Mouse (Mus musculus) heart, embryonic 15.5 days (tissue): ENCODE results near the gene Slc6a6. TPM values are rescaled to one million over a fixed set of nuclear protein-coding genes. Genes with fewer than 3 reads are reported as not detected.

ENCODE experiments used
- ATAC-seq: fragments of 200-750 bp; cut with Nextera tagmentation; replicated peaks from 2 replicates; pipeline ENCODE4 v1.8.0; 2017; ENCODE audit warnings: low read depth, moderate TSS enrichment; ENCODE audit not compliant: insufficient number of reproducible peaks, insufficient read depth, low FRiP score
- H3K27ac ChIP-seq: fragments of 300-500 bp; sonication (generic); 2 replicates; pipeline ENCODE4 v1.5.1; 2015; ENCODE audit warnings: mild to moderate bottlenecking, inconsistent platforms
- H3K27me3 ChIP-seq: fragments of 300-500 bp; sonication (generic); 2 replicates; pipeline ENCODE4 v1.6.1; 2015; ENCODE audit warnings: inconsistent platforms
- H3K36me3 ChIP-seq: fragments of 300-500 bp; sonication (generic); 2 replicates; pipeline ENCODE4 v1.6.1; 2015; ENCODE audit warnings: mild to moderate bottlenecking, inconsistent platforms
- H3K4me1 ChIP-seq: fragments of 300-500 bp; sonication (generic); replicated peaks from 2 replicates; pipeline ENCODE4 v1.6.1; 2015; ENCODE audit warnings: inconsistent platforms
- H3K4me2 ChIP-seq: fragments of 300-500 bp; sonication (generic); 2 replicates; pipeline ENCODE4 v1.6.1; 2015; ENCODE audit warnings: inconsistent platforms, mild to moderate bottlenecking, moderate library complexity
- H3K4me3 ChIP-seq: fragments of 300-500 bp; sonication (generic); 2 replicates; pipeline ENCODE4 v1.5.1; 2015; ENCODE audit warnings: mild to moderate bottlenecking, inconsistent platforms
- H3K9ac ChIP-seq: fragments of 300-500 bp; sonication (generic); 2 replicates; pipeline ENCODE4 v1.6.1; 2015; ENCODE audit warnings: mild to moderate bottlenecking, inconsistent platforms
- H3K9me3 ChIP-seq: fragments of 300-500 bp; sonication (generic); replicated peaks from 2 replicates; pipeline ENCODE4 v1.6.1; 2016; ENCODE audit warnings: inconsistent platforms
- WGBS: fragments of 180-500 bp; shearing (Covaris S2); methylation state at CpG from one replicate; pipeline ENCODE4 v1.1.7; 2015; ENCODE audit warnings: mixed read lengths; 5-methylcytosine and 5-hydroxymethylcytosine counted together
- polyA plus RNA-seq: library from polyadenylated mRNA; unstranded; fragments of >200 nt; fragmentation: Nextera tagmentation; extraction: Ambion mirVana; gene quantifications from 2 replicates; pipeline ENCODE4 v1.2.1, GENCODE M21; 2015

Gene Slc6a6
- polyA plus RNA-seq, 1 experiment from 2014 or later, result 72.5 TPM

DNA sequence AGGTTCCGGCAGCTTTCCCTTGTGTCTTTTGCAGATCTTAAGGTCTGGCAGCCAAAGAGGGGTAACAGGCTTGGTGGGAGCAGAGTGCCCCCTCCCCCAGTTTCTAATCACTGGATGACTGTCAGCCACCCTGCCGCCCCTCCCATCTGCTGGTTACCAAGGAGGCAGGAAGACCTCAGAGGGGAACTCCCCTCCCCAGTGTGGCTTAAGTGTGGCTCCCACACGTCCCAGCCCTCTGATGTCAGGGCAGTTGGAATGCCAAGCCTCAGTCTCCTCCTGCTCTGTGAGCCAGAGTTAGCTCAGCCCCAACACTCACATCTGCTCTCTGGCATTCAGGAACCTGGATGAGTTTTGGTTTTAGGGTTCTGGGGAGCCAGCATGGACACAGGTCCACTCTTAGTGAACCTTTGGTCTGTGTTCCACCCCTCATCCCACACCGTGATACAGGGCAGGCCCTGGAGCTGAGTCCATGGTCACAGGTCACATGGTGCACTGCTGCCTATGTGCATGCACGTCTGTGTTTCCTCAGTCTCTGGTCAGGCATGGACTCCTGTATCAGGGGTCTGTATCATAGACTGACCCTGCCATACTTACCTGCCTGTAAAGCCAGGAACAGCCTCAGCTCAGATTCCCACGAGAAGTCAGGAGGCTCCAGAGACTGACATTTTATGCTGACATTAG is 45.2 kb downstream of the Slc6a6 start:
- Histone ChIP-seq H3K36me3 (peaks cover 24% of the 10 kb centered on the region), H3K9me3 (no peaks in the 10 kb centered on the region), H3K9ac (no peak overlapping the region), H3K27ac (peak overlapping the region; percentile 40), H3K4me2 (no peak overlapping the region), H3K27me3 (no peaks in the 10 kb centered on the region), H3K4me3 (no peak overlapping the region), H3K4me1 (peaks cover 33% of the 10 kb centered on the region)
- 51% methylated on average over 6 of the region's 6 CpGs for WGBS
- no peak for ATAC-seq

DNA sequence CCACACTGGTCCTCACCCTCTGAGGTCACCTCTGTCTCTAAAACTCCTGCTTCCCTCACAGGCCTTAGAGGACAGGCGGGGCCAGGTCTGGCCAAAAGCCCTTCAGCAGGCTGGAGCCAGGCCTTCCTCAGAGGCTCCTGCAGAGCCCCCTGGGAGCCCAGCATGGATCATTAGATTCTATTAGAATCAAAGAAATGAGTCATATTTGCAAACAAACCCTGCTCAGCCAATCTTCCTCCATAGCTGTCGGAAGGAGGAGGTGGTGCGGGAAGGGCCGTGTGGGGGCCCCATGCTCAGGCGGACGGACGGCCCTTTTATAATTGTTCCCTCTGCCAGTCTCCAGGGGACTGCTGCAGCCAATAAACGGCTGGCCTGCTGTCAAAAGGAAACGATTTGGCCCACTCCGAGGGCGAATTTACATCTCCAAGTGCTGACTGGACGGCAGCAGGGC is 45.8 kb downstream of the Slc6a6 start:
- Histone ChIP-seq H3K4me2 (no peak overlapping the region), H3K9me3 (no peaks in the 10 kb centered on the region), H3K27ac (peak overlapping the region; percentile 57), H3K4me3 (no peak overlapping the region), H3K4me1 (peaks cover 33% of the 10 kb centered on the region), H3K27me3 (no peaks in the 10 kb centered on the region), H3K36me3 (peaks cover 18% of the 10 kb centered on the region), H3K9ac (no peak overlapping the region)
- 39% methylated on average over 12 of the region's 12 CpGs for WGBS
- peak; percentile 70 for ATAC-seq

- no peak for ATAC-seq
- Histone ChIP-seq H3K9me3 (no peaks in the 10 kb centered on the region), H3K4me3 (no peak overlapping the region), H3K36me3 (peaks cover 21% of the 10 kb centered on the region; the same call in 1 of the 2 replicates), H3K9ac (no peak overlapping the region), H3K27me3 (no peaks in the 10 kb centered on the region; the same call in 1 of the 2 replicates), H3K4me2 (no peak overlapping the region), H3K4me1 (peaks cover 38% of the 10 kb centered on the region), H3K27ac (no peak overlapping the region)
- 72% methylated on average over 11 of the region's 11 CpGs for WGBS
Observed at GRCm38 (mm10) chr6:91732138-91732537, 48.3 kb downstream of the Slc6a6 start.

GRCm38 (mm10) chr6:91736471-91736870 is 52.6 kb downstream of the Slc6a6 start:
- Histone ChIP-seq H3K9me3 (no peaks in the 10 kb centered on the region), H3K36me3 (peaks cover 33% of the 10 kb centered on the region; the same call in 1 of the 2 replicates), H3K27ac (peak overlapping the region; percentile 31; the same call in 1 of the 2 replicates), H3K9ac (no peak overlapping the region), H3K4me1 (peaks cover 16% of the 10 kb centered on the region), H3K4me3 (no peak overlapping the region), H3K4me2 (no peak overlapping the region), H3K27me3 (no peaks in the 10 kb centered on the region; the same call in 1 of the 2 replicates)
- WGBS, result 54% methylated on average over 5 of the region's 5 CpGs
- peak; percentile 65 for ATAC-seq

GRCm38 (mm10) chr6:91737451-91737850 is 53.6 kb downstream of the Slc6a6 start:
- H3K27ac ChIP-seq, result no peak overlapping the region
- H3K9me3 ChIP-seq, result no peaks in the 10 kb centered on the region
- peaks cover 33% of the 10 kb centered on the region; the same call in 1 of the 2 replicates for H3K36me3 ChIP-seq
- peaks cover 13% of the 10 kb centered on the region; the same call in 1 of the 2 replicates for H3K4me1 ChIP-seq
- H3K4me3 ChIP-seq, result no peak overlapping the region
- WGBS, result 87% methylated on average over 7 of the region's 7 CpGs
- H3K27me3 ChIP-seq, result no peaks in the 10 kb centered on the region; the same call in 1 of the 2 replicates
- no peak overlapping the region for H3K4me2 ChIP-seq
- no peak overlapping the region for H3K9ac ChIP-seq
- ATAC-seq, result no peak

DNA sequence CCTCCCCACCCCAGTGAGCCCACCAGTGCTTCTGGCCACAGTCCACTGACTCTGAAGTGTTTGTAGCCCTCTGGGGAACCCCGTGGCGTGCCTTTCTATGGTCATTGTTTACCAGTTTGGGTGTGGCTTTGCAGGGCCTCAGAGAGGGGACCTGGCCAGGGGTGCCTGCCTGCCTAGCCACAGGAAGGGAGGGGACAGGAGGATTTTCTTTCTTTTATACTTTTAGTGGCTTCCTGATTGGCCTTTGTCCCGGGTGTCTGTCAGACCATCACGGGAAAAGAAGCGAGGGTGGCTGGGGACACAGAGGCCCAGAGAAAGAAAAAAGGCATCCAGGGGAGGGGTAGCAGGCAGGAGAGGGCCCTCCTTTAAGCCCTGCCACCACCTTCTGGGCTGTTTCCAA is 54.2 kb downstream of the Slc6a6 start:
- peaks cover 13% of the 10 kb centered on the region; the same call in 1 of the 2 replicates for H3K4me1 ChIP-seq
- no peak overlapping the region for H3K27ac ChIP-seq
- no peak for ATAC-seq
- no peak overlapping the region for H3K9ac ChIP-seq
- H3K9me3 ChIP-seq, result no peaks in the 10 kb centered on the region
- no peaks in the 10 kb centered on the region; the same call in 1 of the 2 replicates for H3K27me3 ChIP-seq
- H3K4me2 ChIP-seq, result no peak overlapping the region
- 59% methylated on average over 5 of the region's 5 CpGs for WGBS
- no peak overlapping the region for H3K4me3 ChIP-seq
- peaks cover 33% of the 10 kb centered on the region; the same call in 1 of the 2 replicates for H3K36me3 ChIP-seq

DNA sequence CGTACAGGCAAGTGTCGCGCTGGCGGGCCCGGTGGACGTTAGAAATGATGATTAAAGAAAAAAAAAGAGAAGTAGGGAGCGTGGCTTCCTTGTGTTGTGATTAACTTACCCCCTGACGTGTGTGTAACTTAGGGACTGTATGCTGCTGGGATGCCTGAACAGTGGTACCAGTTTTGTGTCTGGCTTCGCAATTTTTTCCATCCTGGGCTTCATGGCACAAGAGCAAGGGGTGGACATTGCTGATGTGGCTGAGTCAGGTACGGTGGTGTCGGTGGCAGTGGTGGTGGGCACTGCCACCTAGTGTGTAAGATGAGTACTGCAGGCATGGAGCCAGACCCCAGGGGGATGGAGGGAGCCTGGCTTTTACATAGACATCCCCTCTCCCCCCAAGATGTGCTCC is 57.2 kb downstream of the Slc6a6 start:
- ATAC-seq, result peak; percentile 11; the same call in 1 of the 2 replicates
- no peaks in the 10 kb centered on the region for H3K27me3 ChIP-seq
- 65% methylated on average over 11 of the region's 11 CpGs for WGBS

DNA sequence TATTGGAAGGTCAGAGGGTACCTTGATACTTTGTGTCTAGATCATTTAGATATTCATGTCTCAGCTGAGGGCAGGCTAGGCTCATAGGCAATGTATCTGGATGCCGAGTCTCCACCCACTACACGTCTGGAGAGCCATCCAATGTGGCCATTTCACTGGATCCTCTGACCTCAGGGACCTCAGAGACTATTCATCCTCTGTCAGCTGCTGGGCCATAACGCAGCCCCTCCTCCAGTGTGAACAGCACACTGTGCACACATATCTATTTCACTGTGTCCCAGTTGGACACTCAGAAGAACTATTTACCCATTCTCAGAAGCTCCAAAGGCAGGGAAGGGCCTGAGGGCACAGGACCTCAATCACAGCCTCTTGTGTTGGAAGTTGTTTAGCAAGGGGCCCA is 58.6 kb downstream of the Slc6a6 start:
- WGBS, result 80% methylated on average over 3 of the region's 3 CpGs
- Histone ChIP-seq H3K36me3 (peaks cover 25% of the 10 kb centered on the region; the same call in 1 of the 2 replicates), H3K4me3 (no peak overlapping the region), H3K27ac (no peak overlapping the region), H3K4me1 (peaks cover 5% of the 10 kb centered on the region; the same call in 1 of the 2 replicates), H3K4me2 (no peak overlapping the region), H3K27me3 (no peaks in the 10 kb centered on the region), H3K9me3 (no peaks in the 10 kb centered on the region), H3K9ac (no peak overlapping the region)
- no peak for ATAC-seq

More for the DNA sequence above, 57.2 kb downstream of the Slc6a6 start:
- H3K9ac ChIP-seq, result no peak overlapping the region
- H3K27ac ChIP-seq, result no peak overlapping the region
- no peak overlapping the region for H3K4me3 ChIP-seq
- H3K36me3 ChIP-seq, result peaks cover 34% of the 10 kb centered on the region; the same call in 1 of the 2 replicates
- H3K4me2 ChIP-seq, result no peak overlapping the region
- H3K9me3 ChIP-seq, result no peaks in the 10 kb centered on the region
- H3K4me1 ChIP-seq, result peaks cover 8% of the 10 kb centered on the region; the same call in 1 of the 2 replicates

DNA sequence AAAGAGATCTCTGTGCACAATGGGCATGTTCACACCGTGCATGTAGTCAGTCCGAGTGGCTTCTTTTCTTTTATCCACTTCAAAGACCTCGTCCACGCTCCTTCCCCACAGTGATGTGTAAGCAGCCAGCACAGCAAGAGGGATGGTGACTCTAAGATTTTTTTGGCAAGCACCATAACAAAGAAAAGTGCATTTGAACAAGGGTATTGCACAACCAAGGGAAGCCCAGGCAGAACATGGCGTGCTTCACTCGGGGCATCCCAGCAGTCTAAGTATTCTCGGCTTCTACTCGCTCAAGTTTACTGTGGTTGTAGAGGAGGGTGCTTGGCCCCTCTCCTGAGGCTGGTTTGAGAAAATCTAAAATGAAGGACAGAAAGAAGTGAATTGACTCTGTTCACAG is 59.1 kb downstream of the Slc6a6 start:
- ATAC-seq, result no peak
- no peaks in the 10 kb centered on the region for H3K9me3 ChIP-seq
- H3K27me3 ChIP-seq, result no peaks in the 10 kb centered on the region
- H3K36me3 ChIP-seq, result peaks cover 27% of the 10 kb centered on the region
- H3K4me1 ChIP-seq, result peaks cover 3% of the 10 kb centered on the region; the same call in 1 of the 2 replicates
- no peak overlapping the region for H3K27ac ChIP-seq
- no peak overlapping the region for H3K4me3 ChIP-seq
- no peak overlapping the region for H3K9ac ChIP-seq
- no peak overlapping the region for H3K4me2 ChIP-seq
- 87% methylated on average over 8 of the region's 8 CpGs for WGBS

- Histone ChIP-seq H3K9me3 (no peaks in the 10 kb centered on the region), H3K36me3 (peaks cover 35% of the 10 kb centered on the region), H3K27ac (no peak overlapping the region), H3K4me3 (no peak overlapping the region), H3K4me2 (no peak overlapping the region), H3K4me1 (no peaks in the 10 kb centered on the region), H3K9ac (no peak overlapping the region), H3K27me3 (no peaks in the 10 kb centered on the region)
- WGBS, result 60% methylated on average over 4 of the region's 4 CpGs
- ATAC-seq, result no peak
Observed at GRCm38 (mm10) chr6:91743886-91744285, 60.0 kb downstream of the Slc6a6 start.

- H3K4me1 ChIP-seq, result no peaks in the 10 kb centered on the region
- no peaks in the 10 kb centered on the region for H3K27me3 ChIP-seq
- H3K27ac ChIP-seq, result no peak overlapping the region
- H3K36me3 ChIP-seq, result peaks cover 36% of the 10 kb centered on the region
- H3K9me3 ChIP-seq, result no peaks in the 10 kb centered on the region
- H3K4me3 ChIP-seq, result no peak overlapping the region
- 80% methylated on average over 3 of the region's 3 CpGs for WGBS
- no peak overlapping the region for H3K9ac ChIP-seq
- no peak overlapping the region for H3K4me2 ChIP-seq
- no peak for ATAC-seq
Observed at GRCm38 (mm10) chr6:91745246-91745645, 61.4 kb downstream of the Slc6a6 start.
